Mouse (Mus musculus) gastrocnemius, postnatal 36 days (tissue): Measurements from ENCODE around the gene Polr3b. TPM values are rescaled to one million over a fixed set of nuclear protein-coding genes. Genes with fewer than 3 reads are reported as not detected.

Experiments
- DNase-seq, 2 experiments: peaks; one replicate each; pipeline ENCODE4 v3.0.0; 2022
- intact Hi-C: fragments of 180-260 bp; cut with DNase I; formaldehyde crosslinking; loops from one replicate; pipeline ENCODE4 v1.15.1; 2025
- total RNA-seq, 2 experiments: library from RNA; stranded (reverse); gene quantifications; 2 replicates each; pipeline ENCODE4 v1.2.3; 2021

The Polr3b gene
- total RNA-seq, 2 experiments from 2014 or later, result 8.2 to 10.9 TPM

DNA sequence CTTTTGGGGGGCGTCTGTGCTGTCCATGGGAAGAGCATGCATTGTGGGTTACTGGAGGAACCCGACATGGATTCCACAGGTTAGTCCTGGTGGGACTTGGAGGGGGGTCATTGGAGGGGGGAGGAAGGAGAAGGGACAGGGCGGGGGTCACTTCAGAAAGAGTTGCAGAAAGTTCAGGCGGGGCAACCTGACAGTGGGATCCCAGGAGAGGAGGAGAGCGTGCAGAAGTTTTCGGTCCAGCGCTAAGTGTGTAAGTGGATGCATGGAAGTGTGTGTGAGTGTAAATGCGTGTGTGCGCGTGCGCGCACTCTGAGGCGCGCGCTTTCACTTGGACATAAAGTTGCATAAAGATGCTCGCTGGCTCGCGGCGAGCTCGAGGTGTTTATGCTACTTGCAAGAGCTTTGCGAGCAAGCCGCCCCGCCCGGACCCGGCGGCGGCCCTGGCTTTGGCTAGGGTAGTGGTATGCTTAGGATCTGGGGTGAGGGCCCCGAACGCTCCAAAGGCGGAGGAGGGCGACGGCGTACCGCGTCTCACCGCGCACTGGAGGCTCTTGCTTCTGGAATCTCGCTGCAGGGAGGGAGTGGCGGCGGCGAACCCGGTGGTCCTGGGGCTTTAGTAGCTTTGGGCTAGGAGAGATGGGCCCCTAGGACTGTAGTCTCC, 134.5 kb downstream of the Polr3b start:
- DNase-seq, result no peak
- intact Hi-C loops, result no loop called here

DNA sequence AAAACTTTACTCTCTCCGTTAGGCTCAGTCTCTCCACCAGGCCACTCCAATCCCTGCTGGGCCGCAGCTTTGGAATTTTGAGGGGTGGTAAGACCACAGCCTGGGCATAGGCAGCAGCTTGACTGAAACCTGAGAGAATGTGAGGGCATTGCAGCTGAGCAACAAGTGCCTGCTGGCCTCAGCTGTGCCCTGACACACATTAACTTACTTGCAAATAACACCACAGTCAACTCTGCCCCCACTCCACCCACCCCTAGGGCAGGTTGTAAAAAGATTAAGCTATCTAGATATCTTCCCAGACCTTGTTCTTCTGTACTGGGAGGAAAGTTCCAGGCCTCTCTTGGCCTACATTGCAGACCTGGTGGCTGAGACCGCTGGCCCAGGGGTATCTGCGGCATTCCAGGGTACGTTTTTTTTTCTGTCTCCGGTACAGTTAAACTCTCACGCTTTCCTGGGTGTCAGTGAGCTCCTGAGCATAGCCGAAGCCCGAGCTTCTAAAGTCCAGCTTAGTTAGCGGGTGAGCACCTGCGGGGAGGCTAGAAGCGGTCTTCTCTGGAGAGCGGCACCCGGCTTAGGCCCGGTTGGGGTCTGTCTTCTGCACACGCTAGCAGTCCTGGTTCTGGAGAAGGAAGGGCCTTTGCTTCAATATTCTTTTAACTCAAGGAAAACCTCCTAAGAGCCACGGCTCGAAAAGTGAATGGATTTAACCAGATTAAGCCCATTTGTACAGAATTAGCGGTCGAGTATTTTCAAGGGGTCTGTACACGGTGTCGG, 135.5 kb downstream of the Polr3b start:
- intact Hi-C loops, result no loop called here
- no peak for DNase-seq

DNA sequence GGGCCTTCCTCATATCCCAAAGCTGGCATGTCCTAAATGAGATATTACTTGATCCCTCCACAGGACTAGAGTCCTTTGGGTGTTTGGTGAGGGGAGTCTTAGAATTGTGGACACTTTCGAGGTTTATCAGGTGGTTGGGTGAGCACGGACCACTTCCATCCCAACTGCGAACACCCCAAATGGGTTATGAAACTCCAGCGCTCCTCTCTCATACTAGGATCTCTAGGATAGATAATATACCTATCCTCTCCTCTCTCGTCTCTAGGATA, 136.0 kb downstream of the Polr3b start:
- intact Hi-C loops, result no loop called here
- DNase-seq, result no peak

DNA sequence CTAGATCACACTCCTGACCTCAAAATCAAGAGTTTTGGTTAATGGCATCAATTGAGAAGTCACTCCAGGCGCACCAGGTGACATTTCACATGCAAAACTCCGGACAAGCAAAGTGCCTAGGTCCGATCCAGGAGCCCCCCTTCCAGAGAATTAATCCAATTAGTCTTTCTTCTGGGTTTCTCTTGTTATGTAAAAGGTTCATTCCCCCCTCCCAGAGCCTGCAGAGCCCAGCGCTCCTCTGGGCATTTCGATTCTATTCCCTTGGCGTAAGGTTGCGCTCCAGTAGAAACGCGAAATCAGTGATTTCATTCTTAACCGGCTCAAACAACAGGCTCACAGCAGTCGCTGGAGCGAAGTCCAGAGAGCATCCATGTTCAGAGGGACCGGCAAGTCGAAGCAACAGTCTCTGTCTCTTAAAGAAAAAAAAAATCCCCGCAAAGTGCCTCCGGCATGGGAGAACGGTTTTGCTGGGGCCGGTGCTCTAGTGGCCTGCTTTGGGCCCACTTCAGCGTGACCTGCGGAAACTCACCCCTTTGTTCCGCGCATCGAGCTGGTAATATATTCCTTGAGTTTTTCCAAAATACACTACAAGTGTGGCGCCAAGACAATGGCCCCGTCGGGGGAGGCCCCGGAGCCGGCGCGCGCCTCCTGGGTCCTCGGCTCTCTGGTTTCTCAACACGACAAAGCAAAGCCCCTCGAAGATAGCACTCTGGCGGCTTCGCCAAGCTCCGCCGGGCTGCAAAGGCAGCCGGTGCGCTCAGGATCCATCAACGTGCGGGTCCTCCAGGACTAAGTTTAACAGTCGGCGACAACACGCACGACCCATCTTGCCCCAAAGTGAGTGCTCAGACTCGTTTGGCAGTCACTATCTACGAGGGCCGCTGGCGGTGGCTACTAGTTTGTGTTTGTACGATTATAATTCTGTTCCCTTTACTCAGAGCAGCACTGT, 136.7 kb downstream of the Polr3b start:
- intact Hi-C loops, result no loop called here
- DNase-seq, result no peak

DNA sequence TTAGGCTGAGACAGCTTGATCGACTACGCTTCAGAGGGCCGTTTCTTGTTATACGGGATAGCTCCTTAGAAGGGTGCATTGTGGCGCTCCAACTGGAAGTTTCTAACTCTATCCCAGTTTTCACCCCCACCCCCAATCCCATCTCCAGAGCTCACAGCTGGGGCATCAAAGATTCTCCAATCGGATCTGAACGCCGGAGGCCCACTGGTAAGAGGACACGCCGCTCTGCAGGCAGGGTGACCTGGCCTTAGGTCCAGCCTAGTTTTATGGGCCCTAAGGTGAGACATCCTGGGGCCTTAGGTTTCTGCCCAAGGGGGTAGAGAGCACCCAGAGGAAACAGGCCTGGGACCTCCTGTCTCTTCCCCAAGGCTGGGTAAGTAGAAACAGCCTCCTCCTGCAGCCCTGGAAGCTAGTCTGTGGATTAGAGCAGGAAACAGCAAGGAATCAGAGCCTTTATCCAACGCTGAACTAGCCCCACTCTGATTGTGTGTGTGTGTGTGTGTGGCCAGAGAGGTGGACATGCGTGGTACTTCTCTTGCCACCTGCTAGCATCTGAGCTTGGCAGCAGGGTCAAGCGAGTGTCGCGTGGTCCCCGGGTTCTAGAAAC, 137.5 kb downstream of the Polr3b start:
- no peak for DNase-seq
- intact Hi-C loops, result no loop called here

DNA sequence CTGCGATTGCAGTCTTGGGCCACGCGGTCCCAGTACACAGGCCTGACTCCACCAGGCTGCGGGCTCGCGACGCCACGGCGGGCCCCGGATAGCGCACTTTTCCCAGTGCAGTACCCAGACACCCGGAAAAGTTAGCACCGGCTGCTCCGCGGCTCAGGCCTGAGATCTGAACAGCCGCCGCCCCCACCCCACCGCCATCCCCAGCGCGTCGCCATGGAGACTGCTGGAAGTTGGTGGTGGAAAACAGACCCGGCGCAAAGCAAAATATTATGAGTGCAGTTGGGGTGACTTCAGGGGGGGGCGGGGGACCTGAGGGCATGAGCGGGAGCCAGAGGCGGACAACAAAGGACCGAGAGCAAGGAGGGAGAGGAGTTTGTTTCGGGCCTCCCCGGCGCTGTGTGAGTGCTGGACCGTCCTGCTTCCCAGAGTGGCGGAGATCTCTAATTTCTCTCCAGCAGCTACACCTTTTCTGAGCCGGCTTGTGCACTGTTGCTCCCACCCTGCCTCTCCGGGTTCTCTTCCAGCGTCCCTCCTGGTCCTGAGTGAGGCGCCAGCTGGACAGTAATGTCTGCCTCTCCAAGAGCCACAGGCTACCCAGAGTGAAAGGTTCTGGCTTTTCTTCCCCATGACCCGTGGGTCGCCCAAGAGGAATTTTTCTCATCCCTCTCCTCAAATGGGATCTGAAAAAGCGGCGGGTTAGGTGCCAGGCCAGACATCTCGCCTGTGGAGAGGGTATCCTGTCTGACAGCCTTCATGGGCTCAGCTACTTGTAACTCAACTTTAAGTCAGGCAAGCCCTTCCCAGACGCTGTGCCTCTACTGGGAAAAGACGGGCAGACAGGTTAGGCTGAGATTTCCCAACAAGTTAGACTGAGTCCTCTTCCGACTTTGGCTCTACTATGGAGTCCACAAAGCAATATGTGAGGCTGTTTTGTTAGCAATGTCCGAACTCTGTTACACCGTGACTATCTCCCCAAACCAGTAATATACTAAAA, 138.3 kb downstream of the Polr3b start:
- DNase-seq, result no peak
- intact Hi-C loops, result no loop called here

DNA sequence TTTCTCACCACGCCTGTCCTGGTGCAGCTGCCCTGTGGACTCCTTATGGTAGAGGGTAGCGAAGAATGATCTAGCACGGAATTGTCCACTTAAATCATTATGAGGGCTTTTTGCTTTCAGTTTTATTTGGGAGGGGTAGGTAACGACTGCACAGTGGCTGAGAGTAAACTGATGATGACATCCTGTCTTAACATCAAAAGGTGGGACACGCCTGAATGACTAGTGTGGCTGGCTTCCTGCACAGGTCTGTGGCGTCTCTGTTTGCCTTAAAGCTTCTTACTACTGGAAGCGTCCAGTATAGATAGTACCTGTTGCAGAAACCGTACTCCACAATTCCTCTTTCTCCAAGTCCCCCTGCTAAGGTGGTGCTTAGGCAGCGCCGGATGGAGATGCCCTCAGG, 146.7 kb downstream of the Polr3b start:
- no peak for DNase-seq
- intact Hi-C loops, result no loop called here

DNA sequence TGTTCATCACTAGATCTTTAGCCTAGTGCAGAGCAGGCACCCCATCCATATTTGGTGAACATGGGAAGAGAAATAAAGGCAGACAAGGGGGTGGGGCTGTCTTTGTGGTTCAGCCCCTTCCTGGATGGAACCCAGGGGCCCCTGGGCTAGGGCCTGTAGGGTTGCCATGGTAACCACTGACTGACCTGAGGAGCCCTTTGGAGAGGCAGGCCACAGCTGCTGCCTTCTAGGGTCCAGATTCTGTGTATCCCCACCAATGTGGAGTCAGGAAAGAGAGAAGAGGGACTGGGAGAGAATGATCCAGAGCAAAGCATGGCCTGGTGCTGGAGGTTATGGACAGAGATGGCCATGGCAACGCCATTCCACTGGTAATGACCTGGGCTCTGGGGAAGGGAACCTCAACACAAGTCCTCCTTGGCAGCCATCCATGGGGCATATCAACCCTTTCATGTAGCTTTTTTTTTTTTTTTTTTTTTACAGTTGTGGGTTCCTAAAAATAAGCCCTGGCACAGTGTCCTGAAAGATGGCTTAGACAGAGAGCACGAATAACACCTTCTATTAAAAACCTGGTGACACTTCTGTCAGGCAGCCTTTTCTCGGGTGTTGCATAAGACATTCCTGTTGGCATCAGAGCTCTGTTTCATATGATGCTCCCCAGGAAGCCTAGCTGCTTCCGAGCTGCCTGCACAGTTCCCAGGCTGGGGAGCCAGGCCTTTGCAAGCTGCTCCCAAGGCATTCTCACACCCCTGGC, 150.5 kb downstream of the Polr3b start:
- no peak for DNase-seq
- intact Hi-C loops, result no loop called here

DNA sequence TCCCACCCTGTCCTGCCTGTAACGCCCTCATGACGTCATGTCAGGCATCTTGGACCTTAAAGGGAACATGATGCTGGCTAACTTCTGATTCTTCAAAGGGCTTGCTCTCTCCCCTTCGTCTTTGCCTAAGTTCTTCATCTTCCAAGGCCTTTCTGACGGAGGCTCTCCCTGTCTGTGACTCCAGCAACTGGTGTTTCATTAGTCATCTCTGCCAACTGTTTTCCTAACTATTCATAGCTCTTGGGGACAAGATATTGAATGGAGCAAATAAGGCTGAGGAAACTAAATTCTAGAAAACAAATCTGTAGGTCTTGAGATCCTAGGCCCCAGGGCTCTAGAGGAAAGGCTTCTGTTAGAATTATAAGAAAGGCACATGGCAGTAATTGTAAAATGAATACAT, 151.8 kb downstream of the Polr3b start:
- intact Hi-C loops, result no loop called here
- no peak for DNase-seq

DNA sequence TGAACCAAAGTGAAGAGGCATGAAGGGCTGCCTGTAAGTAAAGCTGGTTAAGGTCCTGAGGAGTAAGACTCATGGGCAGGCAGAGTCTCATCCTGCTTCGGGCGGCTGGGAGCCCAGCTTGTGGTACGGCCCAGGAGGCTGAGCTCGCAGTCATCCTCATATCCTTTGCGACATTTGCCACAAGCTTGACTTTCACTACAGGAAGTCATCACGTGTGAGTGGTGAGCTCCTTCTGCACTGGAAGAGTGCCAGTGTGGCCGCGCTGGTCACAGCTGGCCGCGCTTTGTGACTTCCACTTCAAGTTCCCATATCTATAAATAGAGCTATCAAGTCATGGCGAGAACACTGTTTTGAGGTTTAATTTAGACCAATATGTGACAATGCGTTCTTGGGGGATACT, 152.5 kb downstream of the Polr3b start:
- intact Hi-C loops, result no loop called here
- peak; percentile 34 to 48 for DNase-seq

Other genes with a start within 250 kb of the Polr3b start
- 10 to 100 TPM; 13.5 to 18.9 TPM for gene Nuak1, start 181.7 kb upstream of the Polr3b start, total RNA-seq
- gene Ckap4, start 88.2 kb upstream of the Polr3b start, total RNA-seq, result 10 to 100 TPM; 12.7 to 13.8 TPM
- gene Tcp11l2, start 45.7 kb upstream of the Polr3b start, total RNA-seq, result 10 to 100 TPM; 55.9 to 65.8 TPM
- gene Rfx4, start 133.8 kb downstream of the Polr3b start, total RNA-seq, result not detected